Mouse (Mus musculus) heart, postnatal 10 days (tissue): ENCODE measurements around the gene Pde6b. TPM values are rescaled to one million over a fixed set of nuclear protein-coding genes. Genes with fewer than 3 reads are reported as not detected.

Experiments
- DNase-seq, 2 experiments: peaks; one replicate each; pipeline ENCODE4 v3.0.0; 2021
- intact Hi-C: fragments of 180-260 bp; cut with DNase I; formaldehyde crosslinking; loops from one replicate; pipeline ENCODE4 v1.15.1; 2025
- total RNA-seq, 2 experiments: library from RNA; stranded (reverse); gene quantifications; 2 replicates each; pipeline ENCODE4 v1.2.3; 2021

Pde6b gene
- total RNA-seq, 2 experiments from 2014 or later = not detected

DNA sequence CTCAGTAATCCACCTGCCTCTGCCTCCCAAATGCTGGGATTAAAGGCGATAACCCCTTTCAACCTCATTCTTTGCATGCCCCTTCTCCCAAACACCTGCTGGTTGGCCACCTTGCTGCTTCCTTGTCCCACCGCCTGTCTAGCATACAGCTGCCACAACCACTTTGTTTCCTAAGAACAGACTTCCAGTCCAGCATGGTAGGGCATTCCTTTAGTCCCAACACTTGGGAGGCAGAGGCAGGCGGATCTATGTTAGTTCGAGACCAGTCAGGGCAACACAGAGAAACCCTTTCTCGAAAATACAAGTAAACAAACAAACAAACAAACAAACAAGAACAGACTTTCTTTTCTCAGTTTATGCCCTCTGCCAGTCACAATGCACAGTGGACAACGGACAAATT, 72.3 kb downstream of the Pde6b start:
- no peak for DNase-seq
- intact Hi-C loops = loop anchor here (2.0 kb wide), 1 partner anchor 26 kb away; the partner anchor contains the start of gene Atp5k

DNA sequence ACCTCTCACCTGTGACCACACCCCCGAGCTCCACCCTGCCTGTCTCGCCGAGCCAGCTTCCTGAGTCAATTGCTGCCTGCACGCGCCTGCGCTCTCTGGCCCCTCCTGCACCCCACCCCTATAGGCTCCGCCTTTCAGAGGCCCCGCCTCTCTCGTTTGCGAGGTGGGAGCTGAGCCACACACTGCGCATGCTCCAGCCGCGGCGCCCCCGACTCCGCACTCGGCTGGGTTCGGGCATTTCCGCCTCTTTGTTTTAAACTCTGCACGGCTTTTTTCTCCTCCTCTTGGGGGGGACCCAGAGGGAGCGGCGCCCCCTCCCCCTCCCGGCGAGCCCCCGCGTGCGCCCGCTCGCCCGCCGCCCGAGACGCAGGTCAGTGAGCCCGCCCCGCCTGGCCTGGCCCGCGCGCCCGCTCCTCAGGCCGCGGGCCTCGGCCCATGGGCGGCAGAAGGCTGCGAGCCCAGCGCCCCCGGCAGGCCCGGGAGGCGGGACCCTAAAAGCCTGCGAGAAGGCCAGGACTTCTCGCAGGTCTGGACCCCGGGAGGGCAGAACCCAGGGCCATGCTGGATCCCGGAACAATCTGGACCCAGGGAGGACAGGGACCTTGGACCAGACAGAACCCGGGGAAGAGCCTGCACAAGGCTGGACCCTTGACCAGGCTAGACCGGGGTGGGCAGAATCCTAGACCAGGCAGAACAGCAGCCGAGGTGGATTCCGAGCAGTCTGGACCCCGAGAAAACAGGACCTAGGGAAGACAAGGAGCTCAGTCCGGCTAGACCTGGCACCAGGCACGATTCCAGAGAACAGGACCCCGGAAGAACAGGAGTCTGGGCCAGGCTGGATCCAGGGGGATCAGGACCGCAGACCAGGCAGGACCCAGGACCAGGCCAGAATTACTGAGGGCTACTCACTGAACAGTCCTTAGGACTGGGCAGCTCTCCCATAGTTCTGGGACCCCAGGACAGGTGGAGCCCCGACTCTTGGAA, 73.2 kb downstream of the Pde6b start, which contains the start of gene Pcgf3:
Pcgf3 (plus strand) TSS at position 151 of the 984 bp plus-strand sequence.
- intact Hi-C loops = loop anchor here (2.0 kb wide), 1 partner anchor 27 kb away; the partner anchor contains the start of gene Atp5k
- peak; percentile 98 for DNase-seq

DNA sequence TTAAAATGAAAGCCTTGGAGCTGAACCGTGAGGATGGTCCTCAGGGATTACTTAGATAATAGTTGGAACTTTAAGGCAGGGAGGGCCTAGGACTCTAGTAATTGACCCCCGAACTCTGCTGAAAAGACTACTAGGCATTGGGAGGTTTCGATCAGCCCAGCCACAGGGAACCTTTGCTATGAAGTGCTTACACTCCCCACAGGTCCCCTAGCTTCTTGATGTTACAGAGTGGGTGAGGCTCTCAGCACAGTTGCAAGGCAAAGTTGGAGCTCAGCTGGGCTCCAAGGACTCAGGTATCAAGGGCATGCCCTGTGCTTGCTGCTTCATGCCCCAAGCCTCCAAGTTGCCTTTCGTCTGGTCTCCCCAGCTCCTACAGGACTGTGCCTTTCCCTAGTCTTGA, 74.3 kb downstream of the Pde6b start:
- DNase-seq = peak in 1 of 2 experiments; percentile 17
- intact Hi-C loops = no loop called here

DNA sequence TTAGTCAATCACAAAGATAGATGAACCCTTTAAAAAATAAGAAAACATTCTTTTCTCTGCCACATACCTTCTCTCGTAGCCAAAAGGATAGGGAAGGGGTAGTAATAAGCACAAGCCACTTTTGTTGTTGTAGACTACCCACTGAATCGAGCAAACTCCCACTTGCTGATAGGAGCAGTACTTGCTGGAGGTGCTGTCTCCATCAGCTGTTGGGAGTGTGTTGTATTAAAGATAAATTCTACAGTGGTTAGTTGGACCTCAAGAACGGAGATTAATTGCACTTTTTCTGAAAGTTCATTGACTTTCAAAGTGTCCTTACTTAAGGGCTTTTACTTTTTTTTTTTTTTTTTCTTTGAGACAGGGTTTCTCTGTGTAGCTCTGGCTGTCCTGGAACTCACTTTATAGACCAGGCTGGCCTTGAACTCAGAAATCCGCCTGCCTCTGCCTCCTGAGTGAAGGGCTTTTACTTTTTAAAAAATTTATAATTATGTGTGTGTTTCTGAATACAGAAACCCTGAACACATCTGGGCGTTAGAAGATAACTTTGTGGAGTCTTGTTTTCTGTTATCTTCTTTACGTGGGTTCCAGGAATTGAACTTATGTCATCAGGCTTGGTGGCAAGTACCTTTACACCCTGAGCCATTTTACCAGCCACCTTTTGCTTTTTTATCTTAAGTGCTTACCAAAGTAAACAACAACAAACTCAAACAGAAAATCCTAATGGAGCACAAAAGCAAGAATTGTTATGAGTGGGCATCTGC, 77.1 kb downstream of the Pde6b start:
- DNase-seq = no peak
- intact Hi-C loops = no loop called here

DNA sequence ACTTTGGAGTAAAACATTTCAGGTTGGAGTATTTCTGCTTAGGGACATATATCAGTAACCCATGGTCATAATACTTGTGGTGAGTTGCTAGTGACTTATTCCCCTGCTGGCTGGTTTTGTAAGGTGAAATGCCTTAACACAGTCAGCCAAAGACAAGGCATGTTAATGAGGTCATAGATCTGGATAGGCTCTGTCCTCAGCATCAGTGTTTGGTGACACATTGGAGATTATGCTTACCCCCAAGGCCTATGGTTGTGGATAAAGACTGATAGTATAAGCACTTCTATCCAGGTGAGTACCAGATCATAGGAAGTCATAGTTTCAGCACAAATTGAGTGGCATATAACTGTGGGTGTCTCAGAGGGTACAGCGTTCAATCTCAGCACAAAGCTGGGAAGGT, 78.5 kb downstream of the Pde6b start:
- intact Hi-C loops = no loop called here
- no peak for DNase-seq

DNA sequence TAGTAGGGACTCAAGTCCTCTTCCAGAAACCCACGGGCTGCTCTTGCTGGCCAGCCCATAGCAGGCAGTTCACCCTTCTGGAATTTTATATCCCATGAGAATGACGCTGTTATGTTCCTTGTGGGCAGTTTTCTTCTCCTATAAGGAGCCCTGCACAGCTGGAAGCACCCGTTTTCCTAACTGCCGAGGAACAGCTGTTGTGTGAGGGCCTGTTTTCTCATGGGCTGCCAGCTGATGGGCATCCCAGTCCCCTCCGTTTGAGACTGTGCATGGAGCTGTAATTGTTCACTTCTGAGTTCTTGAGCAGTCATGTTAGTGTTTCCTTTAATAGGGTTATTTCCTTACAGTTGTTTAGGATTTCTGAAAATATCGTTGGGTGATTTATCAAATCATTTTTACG, 81.4 kb downstream of the Pde6b start:
- no peak for DNase-seq
- intact Hi-C loops = no loop called here

DNA sequence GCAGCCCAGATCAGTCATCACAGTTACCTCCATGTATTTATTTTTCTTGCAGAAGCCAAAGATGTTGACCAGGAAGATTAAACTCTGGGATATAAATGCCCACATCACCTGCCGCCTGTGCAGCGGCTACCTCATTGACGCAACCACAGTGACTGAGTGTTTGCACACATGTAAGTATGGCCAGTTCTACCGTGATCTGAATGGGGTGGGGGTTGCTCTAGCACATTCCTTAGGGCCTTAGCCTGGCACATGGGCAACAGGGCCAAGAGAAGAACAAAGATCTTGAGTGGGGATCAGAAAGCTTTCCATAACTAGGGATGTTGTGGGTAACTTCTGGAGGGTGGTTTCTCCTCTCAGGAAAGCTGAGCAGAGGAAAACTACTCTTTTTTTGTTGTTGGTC, 85.5 kb downstream of the Pde6b start:
- DNase-seq = no peak
- intact Hi-C loops = no loop called here

DNA sequence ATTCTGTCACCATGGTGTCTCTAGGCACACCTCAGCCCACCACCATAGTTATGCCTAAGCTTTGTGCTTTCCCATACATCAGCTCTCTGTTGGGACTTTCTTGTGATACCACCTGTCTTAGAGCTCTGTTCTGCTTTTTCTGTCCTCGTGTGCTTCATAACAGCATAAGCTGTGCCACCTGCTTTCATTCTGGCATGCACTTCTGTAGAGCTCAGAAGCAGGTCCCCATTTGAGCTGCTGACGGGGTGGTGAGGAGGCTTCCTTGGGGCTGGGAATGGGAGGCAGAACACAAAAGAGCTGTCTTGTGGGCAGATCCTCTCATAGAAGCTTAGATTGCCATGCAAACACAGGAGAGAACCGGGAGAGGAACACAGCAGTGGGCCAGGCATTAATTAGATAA, 87.8 kb downstream of the Pde6b start:
- intact Hi-C loops = no loop called here
- DNase-seq = no peak

Other genes starting within 250 kb of the Pde6b start
- 10 to 100 TPM; 23.8 to 24.2 TPM for gene Dr1, start 119.5 kb upstream of the Pde6b start, total RNA-seq
- 1 to 10 TPM; 6.1 to 6.5 TPM for gene Pigg, start 75.8 kb upstream of the Pde6b start, total RNA-seq
- under 1 TPM; 0.45 to 0.55 TPM for gene Gm42517, start 20.5 kb upstream of the Pde6b start, total RNA-seq
- gene Atp5k, start 46.1 kb downstream of the Pde6b start, total RNA-seq = 100 to 1,000 TPM; 857 to 862 TPM
- 1 to 10 TPM in 1 of 2 experiments, under 1 TPM in 1; 0.77 to 1.3 TPM for gene Mfsd7a, start 60.5 kb downstream of the Pde6b start, total RNA-seq
- gene Pcgf3, start 72.8 kb downstream of the Pde6b start, total RNA-seq = 10 to 100 TPM; 46.2 to 54.8 TPM
- under 1 TPM in 1 of 2 experiments, not detected in 1; 0.38 TPM for gene Cplx1, start 161.6 kb downstream of the Pde6b start, total RNA-seq
- gene Gak, start 241.4 kb downstream of the Pde6b start, total RNA-seq = 10 to 100 TPM; 35.8 to 37.6 TPM
- 10 to 100 TPM; 10.2 to 10.3 TPM for gene Tmem175, start 241.4 kb downstream of the Pde6b start, total RNA-seq